Mouse (Mus musculus): ENCODE results near the gene Mthfd1l. TPM values are rescaled to one million over a fixed set of nuclear protein-coding genes. Genes with fewer than 3 reads are reported as not detected.

Mthfd1l gene
- polyA plus RNA-seq, 1 experiment: 53.6 TPM

- H3K4me1 ChIP-seq (ENCODE audit: control insufficient read depth, insufficient read depth, low read length): peaks cover 3% of the 10 kb centered on the region
- no peak overlapping the region for H3K9ac ChIP-seq (ENCODE audit: low read depth, poor library complexity, severe bottlenecking)
- H3K27me3 ChIP-seq (ENCODE audit: control insufficient read depth, insufficient read depth, low read length, poor library complexity, severe bottlenecking): no peaks in the 10 kb centered on the region
- no peak overlapping the region for H3K4me3 ChIP-seq (ENCODE audit: low read depth, low read length)
- no peaks in the 10 kb centered on the region for H3K9me3 ChIP-seq (replicated peaks; ENCODE audit: control insufficient read depth, insufficient read depth, low read length, poor library complexity, severe bottlenecking)
- TF ChIP-seq CTCF (IDR thresholded peaks at IDR 0.05; ENCODE audit: low read depth, low read length) (no peak), POLR2A (IDR thresholded peaks at IDR 0.05; ENCODE audit: insufficient read depth, low read length) (no peak), EP300 (IDR thresholded peaks at IDR 0.05; ENCODE audit: insufficient read depth, low read depth, low read length) (0 out of 2 replicates have a peak, but pooled peaks have one; percentile 13)
- H3K36me3 ChIP-seq (ENCODE audit: control insufficient read depth, insufficient read depth, low read length, poor library complexity, severe bottlenecking): peaks cover 14% of the 10 kb centered on the region
- peak overlapping the region; percentile 92 for H3K27ac ChIP-seq (ENCODE audit: insufficient read depth, low read length)
Observed at GRCm38 (mm10) chr10:4061071-4061987, 88.4 kb downstream of the Mthfd1l start.

DNA sequence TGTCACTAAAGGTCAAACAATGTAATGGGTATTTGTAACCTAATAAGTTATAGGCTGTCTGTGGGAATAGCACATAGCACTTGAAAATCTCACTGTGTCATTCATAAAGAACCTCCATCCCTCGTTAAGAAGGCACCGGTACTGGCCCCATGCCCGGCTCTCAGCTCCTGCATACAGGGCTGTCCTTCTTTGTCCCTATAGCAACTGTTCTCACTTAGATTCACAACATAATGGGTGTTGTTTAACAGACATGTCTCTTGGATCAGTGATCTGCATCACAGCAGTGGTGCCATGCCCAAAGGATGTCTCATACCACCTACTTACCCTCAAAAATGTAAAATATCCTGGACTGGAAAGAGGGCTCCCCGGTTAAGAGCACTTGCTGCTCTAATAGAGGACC is 90.6 kb downstream of the Mthfd1l start:
- H3K27ac ChIP-seq (ENCODE audit: insufficient read depth, low read length): no peak overlapping the region
- no peak for TF ChIP-seq EP300 (IDR thresholded peaks at IDR 0.05; ENCODE audit: insufficient read depth, low read depth, low read length)
- TF ChIP-seq POLR2A (IDR thresholded peaks at IDR 0.05; ENCODE audit: insufficient read depth, low read length): no peak
- no peak for TF ChIP-seq CTCF (IDR thresholded peaks at IDR 0.05; ENCODE audit: low read depth, low read length)
- H3K9ac ChIP-seq (ENCODE audit: low read depth, poor library complexity, severe bottlenecking): no peak overlapping the region
- no peak overlapping the region for H3K4me3 ChIP-seq (ENCODE audit: low read depth, low read length)
- no peaks in the 10 kb centered on the region for H3K27me3 ChIP-seq (ENCODE audit: control insufficient read depth, insufficient read depth, low read length, poor library complexity, severe bottlenecking)
- H3K36me3 ChIP-seq (ENCODE audit: control insufficient read depth, insufficient read depth, low read length, poor library complexity, severe bottlenecking): peaks cover 16% of the 10 kb centered on the region
- no peaks in the 10 kb centered on the region for H3K9me3 ChIP-seq (replicated peaks; ENCODE audit: control insufficient read depth, insufficient read depth, low read length, poor library complexity, severe bottlenecking)
- peaks cover 3% of the 10 kb centered on the region for H3K4me1 ChIP-seq (ENCODE audit: control insufficient read depth, insufficient read depth, low read length)

DNA sequence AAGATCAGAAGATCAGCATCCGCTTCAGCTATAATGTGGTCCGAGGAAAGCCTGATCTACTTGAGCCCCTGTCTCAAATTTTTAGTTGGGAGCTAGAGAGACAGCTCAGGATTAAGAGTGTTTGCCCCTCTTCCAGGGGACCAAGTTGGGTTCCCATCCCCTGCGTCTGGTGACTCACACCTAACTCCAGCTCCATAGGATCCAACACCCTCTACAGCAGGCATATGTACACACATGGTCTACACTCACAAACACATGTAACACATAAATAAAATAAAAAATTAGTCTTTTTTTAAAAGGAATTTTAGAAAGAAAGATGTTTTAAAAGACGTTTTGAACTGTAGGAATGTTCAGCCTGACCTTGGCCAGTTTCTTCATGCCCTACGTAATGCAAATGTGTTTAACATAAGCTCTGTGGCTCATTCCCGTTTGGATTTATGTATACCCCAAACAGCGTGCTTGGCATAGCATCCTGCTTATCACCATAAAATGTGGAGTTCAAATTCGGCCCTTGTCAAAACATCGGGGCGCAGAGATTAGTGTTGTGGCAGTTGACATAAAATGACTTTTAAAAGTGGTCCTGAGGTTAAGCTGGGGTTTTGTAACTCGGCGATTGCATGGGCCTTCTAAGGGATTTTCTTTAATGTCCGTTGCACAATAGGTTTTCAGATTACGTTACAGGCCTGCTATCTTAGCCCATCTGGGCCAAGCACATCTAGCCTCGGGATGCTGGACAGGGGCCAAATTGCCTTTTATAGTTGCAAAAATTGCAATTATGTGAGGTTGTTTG is 92.6 kb downstream of the Mthfd1l start:
- no peak overlapping the region for H3K4me3 ChIP-seq (ENCODE audit: low read depth, low read length)
- H3K27ac ChIP-seq (ENCODE audit: insufficient read depth, low read length): no peak overlapping the region
- no peak overlapping the region for H3K9ac ChIP-seq (ENCODE audit: low read depth, poor library complexity, severe bottlenecking)
- H3K36me3 ChIP-seq (ENCODE audit: control insufficient read depth, insufficient read depth, low read length, poor library complexity, severe bottlenecking): peaks cover 16% of the 10 kb centered on the region
- H3K4me1 ChIP-seq (ENCODE audit: control insufficient read depth, insufficient read depth, low read length): peaks cover 3% of the 10 kb centered on the region
- no peaks in the 10 kb centered on the region for H3K9me3 ChIP-seq (replicated peaks; ENCODE audit: control insufficient read depth, insufficient read depth, low read length, poor library complexity, severe bottlenecking)
- no peak for TF ChIP-seq POLR2A (IDR thresholded peaks at IDR 0.05; ENCODE audit: insufficient read depth, low read length)
- TF ChIP-seq CTCF (IDR thresholded peaks at IDR 0.05; ENCODE audit: low read depth, low read length): no peak
- TF ChIP-seq EP300 (IDR thresholded peaks at IDR 0.05; ENCODE audit: insufficient read depth, low read depth, low read length): no peak
- no peaks in the 10 kb centered on the region for H3K27me3 ChIP-seq (ENCODE audit: control insufficient read depth, insufficient read depth, low read length, poor library complexity, severe bottlenecking)

DNA sequence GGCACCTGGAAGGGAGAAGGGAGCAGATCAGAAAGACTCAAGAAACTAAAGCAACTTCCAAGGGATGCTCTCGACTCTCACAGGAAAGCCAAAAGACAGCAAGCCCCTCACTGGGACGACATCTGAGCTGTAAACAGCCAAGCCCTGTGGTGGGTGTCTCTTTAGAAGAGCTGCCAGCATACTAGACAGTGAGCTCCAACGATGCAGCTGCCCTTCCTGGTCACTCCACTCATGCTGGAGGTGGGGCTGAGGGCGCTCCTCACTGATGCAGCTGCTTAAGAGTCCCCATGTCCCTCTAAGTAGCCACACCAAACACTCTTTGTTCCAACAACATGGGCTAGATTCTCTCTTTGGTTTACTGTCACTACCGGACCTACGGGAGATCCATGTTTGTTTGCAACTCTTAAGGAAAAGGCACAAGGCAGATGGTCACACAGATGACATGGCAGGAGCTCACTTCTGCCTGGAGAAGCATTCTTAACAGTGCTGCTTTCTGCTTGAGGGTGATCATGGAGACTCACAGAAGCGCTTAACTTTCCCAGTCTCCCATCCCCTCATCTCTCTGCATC is 96.4 kb downstream of the Mthfd1l start:
- Histone ChIP-seq H3K4me1 (ENCODE audit: control insufficient read depth, insufficient read depth, low read length) (no peaks in the 10 kb centered on the region), H3K36me3 (ENCODE audit: control insufficient read depth, insufficient read depth, low read length, poor library complexity, severe bottlenecking) (peaks cover 4% of the 10 kb centered on the region; the same call in 1 of the 2 replicates), H3K9ac (ENCODE audit: low read depth, poor library complexity, severe bottlenecking) (no peak overlapping the region), H3K27me3 (ENCODE audit: control insufficient read depth, insufficient read depth, low read length, poor library complexity, severe bottlenecking) (no peaks in the 10 kb centered on the region), H3K4me3 (ENCODE audit: low read depth, low read length) (no peak overlapping the region), H3K27ac (ENCODE audit: insufficient read depth, low read length) (no peak overlapping the region), H3K9me3 (replicated peaks; ENCODE audit: control insufficient read depth, insufficient read depth, low read length, poor library complexity, severe bottlenecking) (0 out of 2 replicates have a peak, but pooled peaks cover 3% of the 10 kb centered on the region)
- no peak for TF ChIP-seq EP300 (IDR thresholded peaks at IDR 0.05; ENCODE audit: insufficient read depth, low read depth, low read length)
- TF ChIP-seq POLR2A (IDR thresholded peaks at IDR 0.05; ENCODE audit: insufficient read depth, low read length): no peak
- TF ChIP-seq CTCF (IDR thresholded peaks at IDR 0.05; ENCODE audit: low read depth, low read length): no peak

- Histone ChIP-seq H3K4me3 (ENCODE audit: low read depth, low read length) (no peak overlapping the region), H3K9me3 (replicated peaks; ENCODE audit: control insufficient read depth, insufficient read depth, low read length, poor library complexity, severe bottlenecking) (0 out of 2 replicates have a peak, but pooled peaks cover 3% of the 10 kb centered on the region), H3K36me3 (ENCODE audit: control insufficient read depth, insufficient read depth, low read length, poor library complexity, severe bottlenecking) (peaks cover 4% of the 10 kb centered on the region; the same call in 1 of the 2 replicates), H3K9ac (ENCODE audit: low read depth, poor library complexity, severe bottlenecking) (no peak overlapping the region), H3K27ac (ENCODE audit: insufficient read depth, low read length) (no peak overlapping the region), H3K27me3 (ENCODE audit: control insufficient read depth, insufficient read depth, low read length, poor library complexity, severe bottlenecking) (no peaks in the 10 kb centered on the region), H3K4me1 (ENCODE audit: control insufficient read depth, insufficient read depth, low read length) (no peaks in the 10 kb centered on the region)
- TF ChIP-seq POLR2A (IDR thresholded peaks at IDR 0.05; ENCODE audit: insufficient read depth, low read length): no peak
- TF ChIP-seq EP300 (IDR thresholded peaks at IDR 0.05; ENCODE audit: insufficient read depth, low read depth, low read length): no peak
- no peak for TF ChIP-seq CTCF (IDR thresholded peaks at IDR 0.05; ENCODE audit: low read depth, low read length)
Observed at GRCm38 (mm10) chr10:4070061-4070460, 97.1 kb downstream of the Mthfd1l start.
